In genomic region chr8:37063764-37064331, GRCm38 (mm10) we compare ENCODE assay signal across 8 mouse cellular contexts.
DNase-seq lines count a peak whose midpoint lies in the region; ATAC-seq and TF ChIP-seq lines count a peak whose summit lies in the region.

No protein-coding gene starts in this region.

- H3K4me2 ChIP-seq in forebrain, embryonic 11.5 days (ENCODE audit: low read depth, low read length, severe bottlenecking) = no peak overlapping the region
- H3K4me2 ChIP-seq in lung, embryonic 14.5 days = no peak overlapping the region

- ATAC-seq in forebrain, embryonic 11.5 days (replicated peaks; ENCODE audit: low FRiP score) = peak; percentile 65
- ATAC-seq in hematopoietic stem cell, adult 5-6 weeks (replicated peaks in 1 of 2; ENCODE audit: insufficient read depth in 1 of 2, low FRiP score in 2 of 2, low TSS enrichment in 1 of 2, low read depth in 1 of 2, poor library complexity in 2 of 2, severe bottlenecking in 2 of 2) = peak; percentile 32 to 62; a peak in 3 of 4 replicates
- ATAC-seq in lung, embryonic 14.5 days (ENCODE audit: insufficient read depth) = peak; percentile 77

- no peak for TF ChIP-seq EP300 in MEL (IDR thresholded peaks at IDR 0.05; ENCODE audit: low read depth in 1 of 2, low read length in 2 of 2)

- no peaks in the 10 kb centered on the region for H3K36me3 ChIP-seq in MEL (ENCODE audit: control insufficient read depth in 1 of 2, insufficient read depth in 2 of 2, low read length in 2 of 2)
- H3K36me3 ChIP-seq in forebrain, embryonic 11.5 days (ENCODE audit: control insufficient read depth, insufficient read depth, low read length) = no peaks in the 10 kb centered on the region
- no peaks in the 10 kb centered on the region for H3K36me3 ChIP-seq in lung, embryonic 14.5 days (ENCODE audit: insufficient read depth)

- DNase-seq in MEL (ENCODE audit: low read depth, low spot score) = peak; percentile 49
- peak; percentile 86 for DNase-seq in brain, embryonic 14.5 days (ENCODE audit: low read depth)
- peak; percentile 80 for DNase-seq in forebrain, embryonic 11.5 days (ENCODE audit: low spot score)
- peak; percentile 22 for DNase-seq in large intestine, adult 2 months (ENCODE audit: low read depth, low spot score)
- peak; percentile 96 for DNase-seq in lung, embryonic 14.5 days
- peak; percentile 80 for DNase-seq in ovary, postnatal 14 days (ENCODE audit: low spot score)
- peak; percentile 80 for DNase-seq in urinary bladder, postnatal 14 days (ENCODE audit: low spot score)

- TF ChIP-seq RAD21 in MEL (IDR thresholded peaks at IDR 0.05; ENCODE audit: low read depth, low read length) = peak; percentile 72

- WGBS in forebrain, embryonic 11.5 days = 20% methylated on average over 12 of the region's 12 CpGs
- WGBS in large intestine, adult 2 months = 20% methylated on average over 12 of the region's 12 CpGs
- 14% methylated on average over 12 of the region's 12 CpGs for WGBS in lung, embryonic 14.5 days

- H3K27me3 ChIP-seq in MEL (ENCODE audit: control insufficient read depth in 1 of 2, insufficient read depth in 2 of 2, low read length in 2 of 2) = no peaks in the 10 kb centered on the region
- H3K27me3 ChIP-seq in forebrain, embryonic 11.5 days (ENCODE audit: control insufficient read depth, insufficient read depth, low read length) = no peaks in the 10 kb centered on the region
- no peaks in the 10 kb centered on the region for H3K27me3 ChIP-seq in lung, embryonic 14.5 days (ENCODE audit: insufficient read depth, low read length)

- H3K4me3 ChIP-seq in MEL (ENCODE audit: control insufficient read depth in 1 of 2, insufficient read depth in 1 of 2, low read depth in 2 of 2, low read length in 2 of 2) = no peak overlapping the region
- no peak overlapping the region for H3K4me3 ChIP-seq in forebrain, embryonic 11.5 days (ENCODE audit: low read depth, low read length)
- no peak overlapping the region for H3K4me3 ChIP-seq in lung, embryonic 14.5 days (ENCODE audit: low read depth, low read length)

- no peaks in the 10 kb centered on the region for H3K79me2 ChIP-seq in MEL (ENCODE audit: control insufficient read depth, insufficient read depth, low read length, poor library complexity)

- no peaks in the 10 kb centered on the region for H3K4me1 ChIP-seq in MEL (ENCODE audit: control insufficient read depth in 1 of 2, insufficient read depth in 2 of 2, low read length in 2 of 2)
- H3K4me1 ChIP-seq in forebrain, embryonic 11.5 days (replicated peaks; ENCODE audit: control insufficient read depth, insufficient read depth, low read length) = no peaks in the 10 kb centered on the region
- no peaks in the 10 kb centered on the region for H3K4me1 ChIP-seq in lung, embryonic 14.5 days (ENCODE audit: insufficient read depth)

- no peaks in the 10 kb centered on the region for H3K9me3 ChIP-seq in MEL (replicated peaks; ENCODE audit: insufficient read depth, low read length)
- no peaks in the 10 kb centered on the region for H3K9me3 ChIP-seq in forebrain, embryonic 11.5 days (ENCODE audit: control insufficient read depth, low read length)
- H3K9me3 ChIP-seq in lung, embryonic 14.5 days (ENCODE audit: low read depth, low read length) = no peaks in the 10 kb centered on the region

- peak; percentile 48 to 73 (median 67) for TF ChIP-seq CTCF in MEL (IDR thresholded peaks at IDR 0.05 in 2 of 3, conservative IDR thresholded peaks at IDR 0.05 in 1 of 3; ENCODE audit: control insufficient read depth in 1 of 3, insufficient read depth in 1 of 3, low read depth in 2 of 3, low read length in 3 of 3, poor library complexity in 1 of 3, severe bottlenecking in 1 of 3)
- TF ChIP-seq CTCF in brain, embryonic 14.5 days (IDR thresholded peaks at IDR 0.05; ENCODE audit: borderline replicate concordance, extremely low read depth, insufficient read depth, insufficient read length) = peak; percentile 81
- TF ChIP-seq CTCF in lung, embryonic 14.5 days (IDR thresholded peaks at IDR 0.05; ENCODE audit: low read depth) = peak; percentile 92

- no peak overlapping the region for H3K9ac ChIP-seq in MEL (ENCODE audit: control insufficient read depth, low read depth, low read length, poor library complexity, severe bottlenecking)
- no peak overlapping the region for H3K9ac ChIP-seq in forebrain, embryonic 11.5 days (ENCODE audit: low read length)
- no peak overlapping the region for H3K9ac ChIP-seq in lung, embryonic 14.5 days

- TF ChIP-seq POLR2A in MEL (IDR thresholded peaks at IDR 0.05; ENCODE audit: control insufficient read depth in 1 of 2, insufficient read depth in 1 of 2, low read depth in 1 of 2, low read length in 2 of 2, poor library complexity in 1 of 2) = no peak
- TF ChIP-seq POLR2A in brain, embryonic 14.5 days (IDR thresholded peaks at IDR 0.05; ENCODE audit: borderline replicate concordance, extremely low read depth, insufficient read depth, insufficient read length, poor library complexity, severe bottlenecking) = no peak

- H3K27ac ChIP-seq in MEL (ENCODE audit: control insufficient read depth, low read depth, low read length) = no peak overlapping the region
- H3K27ac ChIP-seq in forebrain, embryonic 11.5 days (ENCODE audit: low read depth, low read length) = no peak overlapping the region
- no peak overlapping the region for H3K27ac ChIP-seq in lung, embryonic 14.5 days (ENCODE audit: low read depth)

TF ChIP-seq in MEL, 35 proteins besides CTCF, POLR2A, EP300 and RAD21:
- TF ChIP-seq UBTF (IDR thresholded peaks at IDR 0.05; ENCODE audit: borderline replicate concordance, insufficient read depth, low read depth, low read length) = no peak
- no peak for TF ChIP-seq TCF12 (IDR thresholded peaks at IDR 0.05; ENCODE audit: low read depth, low read length)
- no peak for TF ChIP-seq GATA1 (IDR thresholded peaks at IDR 0.05; ENCODE audit: low read depth, low read length)
- no peak for TF ChIP-seq ZMIZ1 (IDR thresholded peaks at IDR 0.05; ENCODE audit: low read depth, low read length)
- TF ChIP-seq USF1 (IDR thresholded peaks at IDR 0.05; ENCODE audit: low read depth, low read length) = no peak
- TF ChIP-seq ZC3H11A (IDR thresholded peaks at IDR 0.05; ENCODE audit: low read depth, low read length) = peak; percentile 35
- TF ChIP-seq CHD1 (IDR thresholded peaks at IDR 0.05; ENCODE audit: low read depth, low read length) = no peak
- peak; percentile 67 for TF ChIP-seq SMC3 (IDR thresholded peaks at IDR 0.05; ENCODE audit: low read depth, low read length)
- TF ChIP-seq MAZ (IDR thresholded peaks at IDR 0.05; ENCODE audit: low read depth, low read length) = no peak
- no peak for TF ChIP-seq E2F4 (IDR thresholded peaks at IDR 0.05; ENCODE audit: borderline replicate concordance, low read depth, low read length)
- TF ChIP-seq TBP (IDR thresholded peaks at IDR 0.05; ENCODE audit: low read depth, low read length) = no peak
- TF ChIP-seq MAX (IDR thresholded peaks at IDR 0.05; ENCODE audit: low read length) = no peak
- TF ChIP-seq GABPA (IDR thresholded peaks at IDR 0.05; ENCODE audit: low read depth, low read length) = no peak
- TF ChIP-seq USF2 (IDR thresholded peaks at IDR 0.05; ENCODE audit: borderline replicate concordance in 1 of 2, insufficient read depth in 1 of 2, low read depth in 1 of 2, low read length in 2 of 2) = no peak

Comparison
In these comparisons a context has a peak if more than half of its experiments do, and no peak if none do; other contexts are left out.
1. DNase-seq: peak in every context shown above with its lines; median percentile 96 in lung, embryonic 14.5 days; 86 in brain, embryonic 14.5 days; 80 in forebrain, embryonic 11.5 days; 80 in ovary, postnatal 14 days; 80 in urinary bladder, postnatal 14 days; 49 in MEL; 22 in large intestine, adult 2 months.